Mouse (Mus musculus) left cerebral cortex, adult 18-20 months (tissue): Measurements from ENCODE around the gene Hepacam. TPM values are rescaled to one million over a fixed set of nuclear protein-coding genes. Genes with fewer than 3 reads are reported as not detected.

Source experiments
- DNase-seq, 2 experiments: peaks; one replicate each; pipeline ENCODE4 v3.0.0; 2021 to 2022; ENCODE audit warnings: low spot score in 2 of 2, mixed read lengths in 1 of 2
- total RNA-seq, 2 experiments: library from RNA; stranded (reverse); gene quantifications; 2 replicates each; pipeline ENCODE4 v1.2.3; 2021

The Hepacam gene
- total RNA-seq, 2 experiments from 2014 or later: 45.4 to 47.9 TPM

DNA sequence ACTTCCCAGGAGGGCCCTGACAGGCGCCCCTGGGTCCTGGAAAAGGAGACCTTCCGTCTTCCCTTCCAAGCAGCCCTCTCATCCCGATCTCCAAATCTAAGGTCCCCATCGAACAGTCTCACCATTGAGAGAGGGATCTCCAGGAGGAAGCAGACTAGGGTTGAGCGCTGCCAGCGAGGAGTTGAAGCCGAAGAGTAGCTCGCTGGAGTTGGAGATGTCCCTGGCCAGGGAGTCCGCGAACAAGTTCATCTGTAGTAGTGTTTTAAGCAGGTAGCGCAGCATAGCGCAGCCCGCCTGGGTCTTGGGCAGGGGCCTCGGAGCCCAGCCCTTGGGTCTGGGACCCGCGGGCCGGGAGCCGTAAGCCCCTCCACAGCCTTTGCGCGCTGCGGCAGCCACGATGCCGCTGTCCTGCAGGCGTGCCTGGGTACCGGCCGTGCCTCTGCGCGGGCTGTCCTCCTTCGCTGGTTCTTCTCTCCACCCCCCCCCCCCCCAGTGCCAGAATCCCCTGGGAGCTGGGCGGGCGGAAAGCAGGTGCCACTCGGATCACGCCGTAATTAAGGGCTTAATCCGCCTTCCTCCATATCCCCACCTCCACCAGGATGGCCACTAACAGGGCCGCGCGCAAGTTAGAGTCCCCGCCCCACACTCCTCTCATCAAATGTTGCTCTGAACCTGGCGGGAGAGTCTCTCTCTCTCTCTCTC, 65.7 kb downstream of the Hepacam start, which contains the start of gene Robo3:
TSS of gene Robo3 (minus strand) at position 527 of the 702 bp plus-strand sequence.
- no peak for DNase-seq

DNA sequence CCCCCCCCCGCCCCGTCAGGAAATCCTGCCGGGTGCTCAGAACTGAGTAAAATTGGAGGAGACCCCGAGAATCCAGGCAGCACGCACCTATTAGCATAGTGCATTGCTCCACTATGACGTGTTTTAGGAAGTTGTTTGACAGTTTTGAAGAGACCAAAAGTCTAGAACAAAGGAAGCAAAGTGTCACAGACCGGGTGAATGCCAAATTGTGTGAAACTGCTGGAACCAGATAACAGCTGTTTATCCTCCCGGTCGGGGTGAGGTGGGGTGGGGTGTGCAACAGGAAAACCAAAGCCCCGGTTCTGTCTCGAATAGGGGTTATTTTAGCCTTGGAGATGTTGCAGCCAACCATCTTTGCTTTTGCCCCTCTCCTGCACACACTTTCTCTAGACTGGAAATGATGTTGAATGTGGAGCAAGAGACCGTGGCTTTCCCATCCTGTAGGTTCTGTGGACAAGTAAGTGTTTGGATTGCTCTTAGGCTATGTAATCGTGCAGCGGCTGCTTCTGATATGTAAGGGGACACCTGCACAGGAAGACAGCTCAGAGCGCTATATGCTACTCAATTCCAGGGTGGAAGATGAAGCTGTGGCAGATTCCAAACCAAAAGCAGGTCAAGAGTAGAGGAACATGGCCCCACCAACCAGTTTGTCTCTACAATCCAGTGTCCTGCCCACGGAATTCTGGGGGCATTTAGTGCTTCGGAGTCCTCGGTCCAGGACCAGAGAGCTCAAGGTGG, 66.8 kb downstream of the Hepacam start:
- no peak for DNase-seq

DNA sequence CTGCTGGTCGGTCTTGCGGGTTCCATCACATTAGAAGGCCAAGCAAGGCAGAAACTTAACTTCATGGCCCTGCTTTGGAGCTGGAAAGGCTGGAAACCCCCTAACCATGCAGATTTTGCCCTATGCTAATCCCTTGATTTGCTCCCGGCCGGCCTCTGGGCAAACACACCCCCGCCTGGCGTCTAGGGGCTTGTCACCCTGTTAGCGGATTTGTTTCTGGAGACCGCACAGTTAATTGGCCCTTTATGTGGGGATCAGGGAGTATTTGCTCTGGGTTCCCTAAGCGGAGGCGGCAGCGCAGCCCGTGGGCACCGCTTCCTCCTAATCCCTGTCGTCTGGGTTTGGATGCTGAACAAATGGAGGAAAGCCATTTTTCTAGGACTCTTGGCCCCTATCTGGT, 67.8 kb downstream of the Hepacam start:
- DNase-seq: no peak

DNA sequence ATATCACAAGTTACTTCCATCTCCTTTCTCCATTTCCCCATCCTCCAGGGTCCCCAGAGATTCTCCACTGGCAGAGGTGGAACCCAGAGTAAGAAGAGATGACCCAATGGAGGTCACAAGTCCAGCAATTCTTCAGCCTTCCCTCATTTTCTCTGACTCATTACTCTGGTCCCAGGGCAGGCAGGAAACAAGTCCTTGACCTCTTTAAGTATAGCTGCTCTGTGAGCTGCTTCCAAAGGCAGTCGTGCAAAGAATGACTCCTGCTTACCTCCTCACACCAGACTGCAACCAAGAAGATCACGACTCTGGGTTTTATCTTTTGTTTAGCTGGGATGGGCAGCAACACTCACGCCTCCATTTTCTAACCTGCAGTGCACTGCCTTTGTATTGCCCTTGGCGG, 68.5 kb downstream of the Hepacam start:
- DNase-seq: no peak

Other genes starting within 250 kb of the Hepacam start
- 10 to 100 TPM; 83.0 to 90.7 TPM for gene Pknox2, start 219.9 kb upstream of the Hepacam start, total RNA-seq
- 10 to 100 TPM; 10.2 to 12.2 TPM for gene Tmem218, start 159.1 kb upstream of the Hepacam start, total RNA-seq
- gene Slc37a2, start 111.6 kb upstream of the Hepacam start, total RNA-seq: 1 to 10 TPM; 1.3 TPM
- gene Ccdc15, start 18.9 kb upstream of the Hepacam start, total RNA-seq: 1 to 10 TPM; 2.0 to 2.2 TPM
- 1 to 10 TPM; 4.9 to 7.2 TPM for gene Robo4, start 34.5 kb downstream of the Hepacam start, total RNA-seq
- 10 to 100 TPM; 12.7 to 21.8 TPM for gene Robo3, start 65.9 kb downstream of the Hepacam start, total RNA-seq
- 10 to 100 TPM; 14.0 to 23.0 TPM for gene Msantd2, start 122.0 kb downstream of the Hepacam start, total RNA-seq
- gene Esam, start 160.7 kb downstream of the Hepacam start, total RNA-seq: 10 to 100 TPM; 19.7 to 21.4 TPM
- gene Vsig2, start 171.9 kb downstream of the Hepacam start, total RNA-seq: 1 to 10 TPM; 3.9 to 5.0 TPM
- gene Nrgn, start 185.6 kb downstream of the Hepacam start, total RNA-seq: 1,000 to 10,000 TPM; 1,653 to 1,729 TPM
- 10 to 100 TPM; 15.2 to 18.6 TPM for gene Siae, start 188.3 kb downstream of the Hepacam start, total RNA-seq
- gene Spa17, start 246.4 kb downstream of the Hepacam start, total RNA-seq: 1 to 10 TPM; 1.7 to 1.8 TPM